Mouse (Mus musculus) erythroblast, embryonic 14.5 days (primary cell): ENCODE data around the gene Robo4.

Experiments
- GATA1 ChIP-seq: IDR thresholded peaks from 2 replicates; pipeline ENCODE4 v1.6.1; 2012; ENCODE audit warnings: low read length, inconsistent platforms, mixed read lengths
- TAL1 ChIP-seq: IDR thresholded peaks from 3 replicates; pipeline ENCODE4 v1.6.1; 2012; ENCODE audit warnings: low read length, inconsistent platforms, mixed read lengths

GRCm38 (mm10) chr9:37418791-37419190 is 17.1 kb downstream of the Robo4 start:
- TF ChIP-seq GATA1: no peak
- no peak for TF ChIP-seq TAL1
